Mouse (Mus musculus): ENCODE measurements around the gene Spef2.
A peak's percentile ranks its signal among the peaks of the same experiment; 100 is the strongest.
"Not testable (repeated sequence)": the region's sequence is repeated elsewhere in the genome, so short reads cannot be mapped to it uniquely, and the experiment has no call there.

The Spef2 gene

GRCm38 (mm10) chr15:9668575-9668974 lies 80.1 kb downstream of the Spef2 start:
- no peak for DNase-seq (ENCODE audit: inconsistent ontology term)

GRCm38 (mm10) chr15:9664948-9665347 lies 83.7 kb downstream of the Spef2 start:
- not testable (repeated sequence) for DNase-seq (ENCODE audit: inconsistent ontology term)

- no peak for DNase-seq (ENCODE audit: inconsistent ontology term)
Observed at GRCm38 (mm10) chr15:9661215-9661614, 87.5 kb downstream of the Spef2 start.

- DNase-seq (ENCODE audit: inconsistent ontology term), result no peak
Observed at GRCm38 (mm10) chr15:9634471-9634870, 114.2 kb downstream of the Spef2 start.

GRCm38 (mm10) chr15:9631657-9632056 lies 117.0 kb downstream of the Spef2 start:
- no peak for DNase-seq (ENCODE audit: inconsistent ontology term)

- no peak for DNase-seq (ENCODE audit: inconsistent ontology term)
Observed at GRCm38 (mm10) chr15:9629660-9630059, 119.0 kb downstream of the Spef2 start.

GRCm38 (mm10) chr15:9624619-9625018 lies 124.0 kb downstream of the Spef2 start:
- no peak for DNase-seq (ENCODE audit: inconsistent ontology term)

GRCm38 (mm10) chr15:9608177-9608576 lies 140.5 kb downstream of the Spef2 start:
- DNase-seq (ENCODE audit: inconsistent ontology term), result peak; percentile 5

- DNase-seq (ENCODE audit: inconsistent ontology term), result no peak
Observed at GRCm38 (mm10) chr15:9600088-9600455, 148.6 kb downstream of the Spef2 start.

- DNase-seq (ENCODE audit: inconsistent ontology term), result no peak
Observed at GRCm38 (mm10) chr15:9599382-9600087, 149.1 kb downstream of the Spef2 start.

- DNase-seq (ENCODE audit: inconsistent ontology term), result no peak
Observed at GRCm38 (mm10) chr15:9596298-9597060, 152.2 kb downstream of the Spef2 start.

- no peak for DNase-seq (ENCODE audit: inconsistent ontology term)
Observed at GRCm38 (mm10) chr15:9589939-9590338, 158.7 kb downstream of the Spef2 start.

GRCm38 (mm10) chr15:9580470-9581280 lies 168.0 kb downstream of the Spef2 start:
- no peak for DNase-seq (ENCODE audit: inconsistent ontology term)

- no peak for DNase-seq (ENCODE audit: inconsistent ontology term)
Observed at GRCm38 (mm10) chr15:9577303-9577702, 171.4 kb downstream of the Spef2 start.

- no peak for DNase-seq (ENCODE audit: inconsistent ontology term)
Observed at GRCm38 (mm10) chr15:9574796-9575195, 173.9 kb downstream of the Spef2 start.

- no peak for DNase-seq (ENCODE audit: inconsistent ontology term)
Observed at GRCm38 (mm10) chr15:9573361-9573760, 175.3 kb downstream of the Spef2 start.

- no peak for DNase-seq (ENCODE audit: inconsistent ontology term)
Observed at GRCm38 (mm10) chr15:9572664-9573063, 176.0 kb downstream of the Spef2 start.

- no peak for DNase-seq (ENCODE audit: inconsistent ontology term)
Observed at GRCm38 (mm10) chr15:9571896-9572295, 176.8 kb downstream of the Spef2 start.

- DNase-seq (ENCODE audit: inconsistent ontology term), result no peak
Observed at GRCm38 (mm10) chr15:9567316-9567715, 181.4 kb downstream of the Spef2 start.

GRCm38 (mm10) chr15:9565396-9565795 lies 183.3 kb downstream of the Spef2 start:
- no peak for DNase-seq (ENCODE audit: inconsistent ontology term)

GRCm38 (mm10) chr15:9564156-9564555 lies 184.5 kb downstream of the Spef2 start:
- no peak for DNase-seq (ENCODE audit: inconsistent ontology term)

- not testable (repeated sequence) for DNase-seq (ENCODE audit: inconsistent ontology term)
Observed at GRCm38 (mm10) chr15:9557264-9557663, 191.4 kb downstream of the Spef2 start.
